Mouse (Mus musculus): ENCODE measurements at regions not wholly inside any gene's neighbourhood (a gene's known extent, or its start where the extent isn't known, plus 50 kb on each side); places are given as distances from the start of the nearest gene placed in this dataset.
"Not testable (repeated sequence)": the region's sequence is repeated elsewhere in the genome, so short reads cannot be mapped to it uniquely, and the experiment has no call there.

- DNase-seq (ENCODE audit: extremely low spot score in 1 of 2, low spot score in 1 of 2), result no peak
Measured at GRCm38 (mm10) chr10:72298824-72299551, 355.7 kb upstream of the Zwint start.

- not testable (repeated sequence) for DNase-seq (ENCODE audit: extremely low spot score in 1 of 2, low spot score in 1 of 2)
Measured at GRCm38 (mm10) chr10:72309045-72309444, 345.6 kb upstream of the Zwint start.

- no peak for DNase-seq (ENCODE audit: extremely low spot score in 1 of 2, low spot score in 1 of 2)
Measured at GRCm38 (mm10) chr10:72318308-72318707, 336.3 kb upstream of the Zwint start.

GRCm38 (mm10) chr10:72320307-72320706 is 334.3 kb upstream of the Zwint start:
- DNase-seq (ENCODE audit: extremely low spot score in 1 of 2, low spot score in 1 of 2), result no peak

- DNase-seq (ENCODE audit: extremely low spot score in 1 of 2, low spot score in 1 of 2), result peak in 1 of 2 experiments; percentile 2
Measured at GRCm38 (mm10) chr10:72326624-72327023, 328.0 kb upstream of the Zwint start.

- no peak for DNase-seq (ENCODE audit: extremely low spot score in 1 of 2, low spot score in 1 of 2)
Measured at GRCm38 (mm10) chr10:72347253-72347652, 307.4 kb upstream of the Zwint start.

- DNase-seq (ENCODE audit: extremely low spot score in 1 of 2, low spot score in 1 of 2), result no peak
Measured at GRCm38 (mm10) chr10:72347949-72348663, 306.5 kb upstream of the Zwint start.

- DNase-seq (ENCODE audit: extremely low spot score in 1 of 2, low spot score in 1 of 2), result peak in 1 of 2 experiments; percentile 5
Measured at GRCm38 (mm10) chr10:72352810-72353209, 301.8 kb upstream of the Zwint start.

GRCm38 (mm10) chr10:72353515-72353914 is 301.1 kb upstream of the Zwint start:
- no peak for DNase-seq (ENCODE audit: extremely low spot score in 1 of 2, low spot score in 1 of 2)

GRCm38 (mm10) chr10:72383351-72383750 is 271.3 kb upstream of the Zwint start:
- DNase-seq (ENCODE audit: extremely low spot score in 1 of 2, low spot score in 1 of 2), result no peak

- DNase-seq (ENCODE audit: extremely low spot score in 1 of 2, low spot score in 1 of 2), result peak; percentile 8 to 12
Measured at GRCm38 (mm10) chr10:72384826-72385225, 269.8 kb upstream of the Zwint start.

GRCm38 (mm10) chr10:72391397-72391796 is 263.2 kb upstream of the Zwint start:
- peak in 1 of 2 experiments; percentile 21 for DNase-seq (ENCODE audit: extremely low spot score in 1 of 2, low spot score in 1 of 2)

- DNase-seq (ENCODE audit: extremely low spot score in 1 of 2, low spot score in 1 of 2), result no peak
Measured at GRCm38 (mm10) chr10:72393279-72394041, 261.2 kb upstream of the Zwint start.

- DNase-seq (ENCODE audit: extremely low spot score in 1 of 2, low spot score in 1 of 2), result no peak
Measured at GRCm38 (mm10) chr10:72394367-72394766, 260.3 kb upstream of the Zwint start.

GRCm38 (mm10) chr10:72403290-72403689 is 251.4 kb upstream of the Zwint start:
- DNase-seq (ENCODE audit: extremely low spot score in 1 of 2, low spot score in 1 of 2), result no peak

GRCm38 (mm10) chr10:72410305-72410704 is 244.3 kb upstream of the Zwint start:
- DNase-seq (ENCODE audit: extremely low spot score in 1 of 2, low spot score in 1 of 2), result peak; percentile 5 to 32

GRCm38 (mm10) chr10:72411670-72412069 is 243.0 kb upstream of the Zwint start:
- peak in 1 of 2 experiments; percentile 39 for DNase-seq (ENCODE audit: extremely low spot score in 1 of 2, low spot score in 1 of 2)

GRCm38 (mm10) chr10:72454629-72455028 is 200.0 kb upstream of the Zwint start:
- no peak for DNase-seq (ENCODE audit: extremely low spot score in 1 of 2, low spot score in 1 of 2)

- peak; percentile 54 to 86 for DNase-seq (ENCODE audit: extremely low spot score in 1 of 2, low spot score in 1 of 2)
Measured at GRCm38 (mm10) chr10:72484315-72484714, 170.3 kb upstream of the Zwint start.

GRCm38 (mm10) chr10:72532431-72532830 is 122.2 kb upstream of the Zwint start:
- DNase-seq (ENCODE audit: extremely low spot score in 1 of 2, low spot score in 1 of 2), result no peak

GRCm38 (mm10) chr10:72533427-72533826 is 121.2 kb upstream of the Zwint start:
- no peak for DNase-seq (ENCODE audit: extremely low spot score in 1 of 2, low spot score in 1 of 2)
